16 mouse cellular contexts compared by ENCODE assay signal in genomic region chrX:66464985-66465384, GRCm38 (mm10).
"Had no signal": no experiment of that assay in that cellular context is flagged by ENCODE, and none has a peak within 500 bp of the region (broad histone marks: within the 10 kb centered on the region; RNA-seq: fewer than 3 reads in every experiment).

No protein-coding gene starts in this region.

- H3K27me3 ChIP-seq: limb, embryonic 12.5 days; liver, embryonic 13.5 days; lung, embryonic 15.5 days; megakaryocyte, embryonic 14.5 days had no signal

- H3K27ac ChIP-seq: kidney, postnatal 0 days; limb, embryonic 12.5 days; liver, embryonic 13.5 days; lung, embryonic 15.5 days; macrophage; stomach, postnatal 0 days had no signal

- H3K9ac ChIP-seq: limb, embryonic 12.5 days; liver, embryonic 13.5 days; liver, postnatal 0 days; lung, embryonic 15.5 days had no signal

- DNase-seq: kidney, adult 9 months; kidney, postnatal 36 days; layer of hippocampus, adult 9-11 months; layer of hippocampus, postnatal 36 days; liver; liver, embryonic 13.5 days; liver, postnatal 0 days; lung, postnatal 14 days; thymus, postnatal 4 days had no signal

- H3K36me3 ChIP-seq: limb, embryonic 12.5 days; liver, embryonic 13.5 days; lung, embryonic 15.5 days had no signal

- H3K9me3 ChIP-seq: limb, embryonic 12.5 days; liver, embryonic 13.5 days; lung, embryonic 15.5 days; megakaryocyte, embryonic 14.5 days had no signal

- H3K4me2 ChIP-seq: limb, embryonic 12.5 days; liver, embryonic 13.5 days; lung, embryonic 15.5 days had no signal

- ATAC-seq: intestine, postnatal 0 days; liver, postnatal 0 days had no signal

- H3K4me3 ChIP-seq: limb, embryonic 12.5 days; liver, embryonic 13.5 days; lung, embryonic 15.5 days; megakaryocyte, embryonic 14.5 days had no signal

- H3K4me1 ChIP-seq: limb, embryonic 12.5 days; liver, embryonic 13.5 days; lung, embryonic 15.5 days; megakaryocyte, embryonic 14.5 days had no signal
